Mouse (Mus musculus) hindbrain, embryonic 14.5 days (tissue): ENCODE results near the gene Trabd. TPM values are rescaled to one million over a fixed set of nuclear protein-coding genes. Genes with fewer than 3 reads are reported as not detected.

Experiments used
- ATAC-seq: fragments of 200-750 bp; cut with Nextera tagmentation; 2 replicates; pipeline ENCODE4 v1.8.0; 2017; ENCODE audit warnings: moderate number of reproducible peaks, mild to moderate bottlenecking, moderate TSS enrichment, moderate library complexity; ENCODE audit not compliant: low FRiP score
- DNase-seq: peaks from one replicate; pipeline ENCODE4 v3.0.0-alpha.2; 2015; ENCODE audit warnings: low spot score
- H3K27ac ChIP-seq: fragments of 300-500 bp; sonication (generic); 2 replicates; pipeline ENCODE4 v1.5.1; 2014; ENCODE audit warnings: mild to moderate bottlenecking, moderate library complexity
- H3K27me3 ChIP-seq: fragments of 300-500 bp; sonication (generic); 2 replicates; pipeline ENCODE4 v1.6.1; 2014; ENCODE audit warnings: mild to moderate bottlenecking, low read length, mixed read lengths; ENCODE audit not compliant: control insufficient read depth, insufficient read depth
- H3K36me3 ChIP-seq: fragments of 300-500 bp; sonication (generic); replicated peaks from 2 replicates; pipeline ENCODE4 v1.6.1; 2014; ENCODE audit not compliant: control insufficient read depth, insufficient read depth
- H3K4me1 ChIP-seq: fragments of 300-500 bp; sonication (generic); replicated peaks from 2 replicates; pipeline ENCODE4 v1.6.1; 2014; ENCODE audit warnings: antibody characterized with exemption, low read length, mixed read lengths; ENCODE audit not compliant: control insufficient read depth, insufficient read depth
- H3K4me2 ChIP-seq: fragments of 300-500 bp; sonication (generic); replicated peaks from 2 replicates; pipeline ENCODE4 v1.6.1; 2014; ENCODE audit warnings: mild to moderate bottlenecking, moderate library complexity
- H3K4me3 ChIP-seq: fragments of 300-500 bp; sonication (generic); replicated peaks from 2 replicates; pipeline ENCODE4 v1.5.1; 2014; ENCODE audit warnings: mild to moderate bottlenecking, low read length
- H3K9ac ChIP-seq: fragments of 300-500 bp; sonication (generic); 2 replicates; pipeline ENCODE4 v1.6.1; 2014
- H3K9me3 ChIP-seq: fragments of 300-500 bp; sonication (generic); 2 replicates; pipeline ENCODE4 v1.6.1; 2016; ENCODE audit warnings: low read length; ENCODE audit not compliant: control insufficient read depth
- WGBS: fragments of 180-500 bp; shearing (Covaris S2); extraction: QIAGEN DNeasy Blood & Tissue Kit; methylation state at CpG from one replicate; pipeline ENCODE4 v1.1.7; 2014; 5-methylcytosine and 5-hydroxymethylcytosine counted together
- polyA plus RNA-seq: library from polyadenylated mRNA; unstranded; fragments of >200 nt; fragmentation: Nextera tagmentation; extraction: Ambion mirVana; gene quantifications from 2 replicates; pipeline ENCODE4 v1.2.1, GENCODE M21; 2014

Trabd gene
- polyA plus RNA-seq, 1 experiment from 2014 or later = 34.2 TPM

- Histone ChIP-seq H3K9ac (peak within 1 kb of the TSS; percentile 56), H3K9me3 (no peaks in the 10 kb centered on the region), H3K4me1 (peaks cover 17% of the 10 kb centered on the region), H3K4me2 (peak within 1 kb of the TSS; percentile 69), H3K27ac (peak within 1 kb of the TSS; percentile 75), H3K36me3 (peaks cover 10% of the 10 kb centered on the region; the same call in 1 of the 2 replicates), H3K4me3 (peak within 1 kb of the TSS; percentile 43), H3K27me3 (no peaks in the 10 kb centered on the region)
- WGBS = 3% methylated on average over 36 of the region's 36 CpGs
- DNase-seq (peak; percentile 84), ATAC-seq (peak; percentile 82)
These were observed 53.7 kb downstream of the Trabd start, which contains the start of gene Hdac10 for GRCm38 (mm10) chr15:89128382-89129350. Hdac10 (minus strand) TSS chr15:89128700.

DNA sequence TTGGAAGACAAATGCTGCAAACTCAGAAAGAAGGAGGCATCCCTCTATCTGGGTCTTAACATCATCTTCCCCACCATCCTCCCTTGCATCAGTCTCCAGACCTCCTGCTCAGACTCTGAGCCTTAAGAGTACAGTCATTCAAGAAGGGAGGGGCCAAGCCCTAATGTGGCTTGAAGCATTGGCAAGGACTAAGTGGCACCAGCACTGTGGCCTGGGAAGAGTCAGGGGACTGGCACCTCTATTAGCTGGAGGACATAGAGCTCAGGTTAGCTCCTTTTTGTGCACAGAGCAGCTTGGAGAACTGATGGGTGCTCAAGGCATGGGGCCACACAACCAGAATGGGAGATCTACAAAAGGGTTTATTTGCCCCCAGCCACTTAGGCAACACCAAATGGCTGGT lies 55.3 kb downstream of the Trabd start:
- H3K4me2 ChIP-seq = no peak overlapping the region
- peaks cover 13% of the 10 kb centered on the region for H3K4me1 ChIP-seq
- no peaks in the 10 kb centered on the region for H3K9me3 ChIP-seq
- H3K27ac ChIP-seq = no peak overlapping the region
- ATAC-seq (no peak), DNase-seq (no peak)
- H3K9ac ChIP-seq = no peak overlapping the region
- H3K4me3 ChIP-seq = no peak overlapping the region
- H3K36me3 ChIP-seq = no peaks in the 10 kb centered on the region; the same call in 1 of the 2 replicates
- H3K27me3 ChIP-seq = no peaks in the 10 kb centered on the region

DNA sequence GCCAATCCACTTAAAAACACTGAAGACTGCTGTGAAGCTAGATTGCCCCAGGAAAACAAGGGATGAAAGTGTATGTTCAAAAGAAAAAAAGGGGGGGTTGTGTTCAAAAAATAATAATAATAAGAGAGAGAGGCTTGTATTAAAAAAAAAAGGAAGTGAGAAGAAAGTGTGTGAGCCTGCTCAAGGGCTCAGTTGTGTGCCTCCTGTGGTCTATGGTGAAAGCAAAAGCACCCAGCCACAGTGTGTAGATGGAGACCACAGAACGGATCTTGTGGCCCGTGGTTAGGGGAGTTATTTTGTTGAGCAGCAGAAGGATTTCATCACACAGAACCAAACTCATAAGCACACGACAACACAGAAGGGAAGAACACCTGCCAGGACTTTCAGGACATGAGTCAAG lies 56.4 kb downstream of the Trabd start:
- Histone ChIP-seq H3K27ac (no peak overlapping the region), H3K4me2 (no peak overlapping the region), H3K4me1 (peaks cover 13% of the 10 kb centered on the region), H3K36me3 (no peaks in the 10 kb centered on the region; the same call in 1 of the 2 replicates), H3K27me3 (no peaks in the 10 kb centered on the region), H3K9ac (no peak overlapping the region), H3K9me3 (no peaks in the 10 kb centered on the region), H3K4me3 (no peak overlapping the region)
- no peak for ATAC-seq
- 94% methylated on average over 3 of the region's 3 CpGs for WGBS
- no peak for DNase-seq

Other genes starting within 250 kb of the Trabd start
- 52.1 and 61.0 TPM in 2 replicates for gene Pim3, start 212.9 kb upstream of the Trabd start, polyA plus RNA-seq
- gene Ttll8, start 120.7 kb upstream of the Trabd start, polyA plus RNA-seq = 0.13 TPM in 1 of 2 replicates, not detected in the other
- 17.7 and 20.5 TPM in 2 replicates for gene Mlc1, start 96.1 kb upstream of the Trabd start, polyA plus RNA-seq
- not detected in 2 replicates for gene Mov10l1, start 92.2 kb upstream of the Trabd start, polyA plus RNA-seq
- 8.4 and 8.5 TPM in 2 replicates for gene Panx2, start 15.4 kb upstream of the Trabd start, polyA plus RNA-seq
- 22.2 and 23.0 TPM in 2 replicates for gene Selenoo, start 14.0 kb downstream of the Trabd start, polyA plus RNA-seq
- gene Tubgcp6, start 48.0 kb downstream of the Trabd start, polyA plus RNA-seq = 17.2 and 19.1 TPM in 2 replicates
- 17.0 and 19.1 TPM in 2 replicates for gene Hdac10, start 53.6 kb downstream of the Trabd start, polyA plus RNA-seq
- gene Mapk12, start 65.6 kb downstream of the Trabd start, polyA plus RNA-seq = 3.3 and 4.0 TPM in 2 replicates
- gene Mapk11, start 74.5 kb downstream of the Trabd start, polyA plus RNA-seq = 20.4 and 22.4 TPM in 2 replicates
- gene Plxnb2, start 105.7 kb downstream of the Trabd start, polyA plus RNA-seq = 99.2 and 101 TPM in 2 replicates
- gene Dennd6b, start 121.4 kb downstream of the Trabd start, polyA plus RNA-seq = 71.4 and 71.6 TPM in 2 replicates
- gene Ppp6r2, start 136.4 kb downstream of the Trabd start, polyA plus RNA-seq = 78.2 and 84.0 TPM in 2 replicates
- gene Sbf1, start 240.2 kb downstream of the Trabd start, polyA plus RNA-seq = 99.8 and 105 TPM in 2 replicates
- gene Adm2, start 247.6 kb downstream of the Trabd start, polyA plus RNA-seq = not detected in 2 replicates